Mouse (Mus musculus): ENCODE measurements around the gene Mis18a.

DNA sequence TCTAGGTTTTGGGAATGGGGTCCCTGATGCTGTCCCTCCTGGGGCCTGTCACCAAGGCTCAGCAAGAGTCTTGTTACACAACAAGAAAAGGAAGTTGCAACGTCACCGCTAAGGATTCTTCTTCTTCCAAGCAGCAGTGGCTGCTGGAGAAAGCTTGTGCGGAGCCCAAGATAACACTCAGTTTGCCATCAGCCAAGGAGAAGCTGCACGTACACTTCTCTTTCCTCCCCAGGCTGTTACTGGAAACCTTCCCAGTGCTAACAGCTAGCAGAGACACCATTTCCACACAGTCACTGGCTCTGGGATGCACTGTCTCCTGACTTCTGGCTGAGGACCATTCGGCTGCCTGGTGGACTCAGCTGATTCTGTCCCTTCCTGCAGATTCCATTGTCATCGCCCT, 19.9 kb upstream of the Mis18a start:
- TF ChIP-seq CHD2 (IDR thresholded peaks at IDR 0.05; ENCODE audit: low read depth, low read length) (no peak), ZNF384 (IDR thresholded peaks at IDR 0.05; ENCODE audit: low read depth, low read length) (no peak), HCFC1 (IDR thresholded peaks at IDR 0.05; ENCODE audit: borderline replicate concordance, insufficient read depth, low read length) (no peak)

All from ES-E14 (cell line).